Comparison of ENCODE assay signal across 9 mouse cellular contexts in genomic region chr11:59176475-59176874, GRCm38 (mm10). TPM values are rescaled to one million over a fixed set of nuclear protein-coding genes. Genes with fewer than 3 reads are reported as not detected.
DNase-seq lines count a peak whose midpoint lies in the region; ATAC-seq and TF ChIP-seq lines count a peak whose summit lies in the region.
"Had no signal": no experiment of that assay in that cellular context is flagged by ENCODE, and none has a peak within 500 bp of the region (broad histone marks: within the 10 kb centered on the region; RNA-seq: fewer than 3 reads in every experiment).

No protein-coding gene starts in this region.

- no peaks in the 10 kb centered on the region for H3K36me3 ChIP-seq in heart, embryonic 16.5 days (ENCODE audit: control insufficient read depth, insufficient read depth)
- no peaks in the 10 kb centered on the region for H3K36me3 ChIP-seq in testis, adult 2 months (ENCODE audit: control insufficient read depth, insufficient read depth, low read length)
- H3K36me3 ChIP-seq in limb, embryonic 11.5 days (ENCODE audit: control insufficient read depth, insufficient read depth, low read length), result no peaks in the 10 kb centered on the region

- no peak for TF ChIP-seq CTCF in testis, adult 2 months (IDR thresholded peaks at IDR 0.05; ENCODE audit: control insufficient read depth, insufficient read depth, insufficient replicate concordance, low read depth, low read length)

- peak overlapping the region; percentile 33; the same call in 1 of the 2 replicates for H3K9ac ChIP-seq in heart, embryonic 16.5 days (ENCODE audit: low read length)
- no peak overlapping the region for H3K9ac ChIP-seq in limb, embryonic 11.5 days (ENCODE audit: low read length)

- peak overlapping the region; percentile 52 for H3K4me2 ChIP-seq in heart, embryonic 16.5 days (ENCODE audit: low read depth, low read length)
- H3K4me2 ChIP-seq in limb, embryonic 11.5 days (ENCODE audit: low read depth, severe bottlenecking), result no peak overlapping the region; the same call in 1 of the 2 replicates

- 3% methylated on average over 48 of the region's 48 CpGs for WGBS in heart, embryonic 16.5 days
- 2% methylated on average over 48 of the region's 48 CpGs for WGBS in limb, embryonic 11.5 days

- H3K4me3 ChIP-seq in heart, embryonic 16.5 days (ENCODE audit: low read length), result peak overlapping the region; percentile 37
- H3K4me3 ChIP-seq in testis, adult 2 months (ENCODE audit: control insufficient read depth, low read depth, low read length), result peak overlapping the region; percentile 25
- H3K4me3 ChIP-seq in limb, embryonic 11.5 days (ENCODE audit: low read depth, low read length), result peak overlapping the region; percentile 6; the same call in 1 of the 2 replicates

- ATAC-seq in heart, embryonic 16.5 days (replicated peaks; ENCODE audit: extremely low read depth, insufficient read depth, low FRiP score), result no peak
- ATAC-seq in limb, embryonic 11.5 days (ENCODE audit: insufficient number of reproducible peaks, low FRiP score, low TSS enrichment, low read depth), result no peak

- peaks cover 11% of the 10 kb centered on the region for H3K4me1 ChIP-seq in heart, embryonic 16.5 days (ENCODE audit: control insufficient read depth, insufficient read depth, low read length)
- H3K4me1 ChIP-seq in testis, adult 2 months (ENCODE audit: control insufficient read depth, insufficient read depth, low read length), result peaks cover 7% of the 10 kb centered on the region
- H3K4me1 ChIP-seq in limb, embryonic 11.5 days (ENCODE audit: control insufficient read depth, insufficient read depth, low read length), result no peaks in the 10 kb centered on the region

- no peaks in the 10 kb centered on the region for H3K9me3 ChIP-seq in heart, embryonic 16.5 days (replicated peaks; ENCODE audit: control insufficient read depth, low read length)
- no peaks in the 10 kb centered on the region for H3K9me3 ChIP-seq in limb, embryonic 11.5 days (ENCODE audit: control insufficient read depth, low read length)

- peak; percentile 53 for TF ChIP-seq POLR2A in testis, adult 2 months (IDR thresholded peaks at IDR 0.05; ENCODE audit: control insufficient read depth, low read depth, low read length)

- no peak overlapping the region for H3K27ac ChIP-seq in heart, embryonic 16.5 days (ENCODE audit: low read length)
- no peak overlapping the region for H3K27ac ChIP-seq in testis, adult 2 months (ENCODE audit: control insufficient read depth, insufficient read depth, low read depth, low read length)
- H3K27ac ChIP-seq in limb, embryonic 11.5 days (replicated peaks; ENCODE audit: low read depth, low read length), result no peak overlapping the region

- no peak for DNase-seq in heart, adult 8-10 months (ENCODE audit: low spot score)
- DNase-seq in testis, postnatal 10 days (ENCODE audit: low spot score), result no peak
- no peak for DNase-seq in limb, embryonic 11.5 days (ENCODE audit: low spot score)
- no peak for DNase-seq in urinary bladder, postnatal 4 days (ENCODE audit: low spot score in 2 of 2)
- no peak for DNase-seq in natural killer cell, adult 2 months (ENCODE audit: low spot score in 2 of 2)
- DNase-seq in urinary bladder, postnatal 14 days (ENCODE audit: low spot score), result no peak
- DNase-seq: kidney, adult 18-20 months had no signal

- peaks cover 43% of the 10 kb centered on the region for H3K27me3 ChIP-seq in heart, embryonic 16.5 days (ENCODE audit: control insufficient read depth, insufficient read depth, low read length)
- H3K27me3 ChIP-seq in testis, adult 2 months (ENCODE audit: control insufficient read depth, insufficient read depth, low read length), result no peaks in the 10 kb centered on the region
- H3K27me3 ChIP-seq in limb, embryonic 11.5 days (ENCODE audit: control insufficient read depth, insufficient read depth, low read length), result peaks cover 44% of the 10 kb centered on the region

RNA-seq across cellular contexts. Expression of gene Gjc2, which starts 6.5 kb away (rescaled TPM):
- polyA plus RNA-seq in heart, embryonic 16.5 days (2015; fragmentation: Nextera tagmentation; extraction: Ambion mirVana), result 0.50 and 0.54 TPM in 2 replicates
- total RNA-seq in heart, adult 8-10 months (2022), result under 1 TPM; 0.62 to 0.82 (median 0.63) TPM
- polyA plus RNA-seq in testis, adult 2 months (2012; rRNA removed), result 2.1 and 2.7 TPM in 2 replicates
- 0.15 and 0.20 TPM in 2 replicates for polyA plus RNA-seq in limb, embryonic 11.5 days (2014; fragmentation: Nextera tagmentation; extraction: Ambion mirVana)

RNA-seq across cellular contexts. Expression of gene Iba57, which starts 12.9 kb away (rescaled TPM):
- 9.5 and 10.4 TPM in 2 replicates for polyA plus RNA-seq in heart, embryonic 16.5 days (2015; fragmentation: Nextera tagmentation; extraction: Ambion mirVana)
- 10 to 100 TPM; 14.8 to 21.8 (median 19.4) TPM for total RNA-seq in heart, adult 8-10 months (2022)
- polyA plus RNA-seq in testis, adult 2 months (2012; rRNA removed), result 9.4 and 10.3 TPM in 2 replicates
- 1.5 and 2.1 TPM in 2 replicates for polyA plus RNA-seq in limb, embryonic 11.5 days (2014; fragmentation: Nextera tagmentation; extraction: Ambion mirVana)

RNA-seq across cellular contexts. Expression of gene Guk1, which starts 15.5 kb away (rescaled TPM):
- polyA plus RNA-seq in heart, embryonic 16.5 days (2015; fragmentation: Nextera tagmentation; extraction: Ambion mirVana), result 130 and 140 TPM in 2 replicates
- total RNA-seq in heart, adult 8-10 months (2022), result 100 to 1,000 TPM; 112 to 142 (median 128) TPM
- polyA plus RNA-seq in testis, adult 2 months (2012; rRNA removed), result 168 and 188 TPM in 2 replicates
- polyA plus RNA-seq in limb, embryonic 11.5 days (2014; fragmentation: Nextera tagmentation; extraction: Ambion mirVana), result 136 and 149 TPM in 2 replicates

RNA-seq across cellular contexts. Expression of gene Mrpl55, which starts 25.8 kb away (rescaled TPM):
- polyA plus RNA-seq in heart, embryonic 16.5 days (2015; fragmentation: Nextera tagmentation; extraction: Ambion mirVana), result 115 and 131 TPM in 2 replicates
- 100 to 1,000 TPM; 100 to 119 (median 114) TPM for total RNA-seq in heart, adult 8-10 months (2022)
- 75.8 and 82.3 TPM in 2 replicates for polyA plus RNA-seq in testis, adult 2 months (2012; rRNA removed)
- 104 and 106 TPM in 2 replicates for polyA plus RNA-seq in limb, embryonic 11.5 days (2014; fragmentation: Nextera tagmentation; extraction: Ambion mirVana)

RNA-seq across cellular contexts. Expression of gene 2310033P09Rik, which starts 31.6 kb away (rescaled TPM):
- 18.8 and 21.0 TPM in 2 replicates for polyA plus RNA-seq in heart, embryonic 16.5 days (2015; fragmentation: Nextera tagmentation; extraction: Ambion mirVana)
- total RNA-seq in heart, adult 8-10 months (2022), result 10 to 100 TPM in 3 of 4 experiments, 1 to 10 TPM in 1; 9.8 to 12.9 (median 10.6) TPM
- polyA plus RNA-seq in testis, adult 2 months (2012; rRNA removed), result 11.1 and 13.3 TPM in 2 replicates
- 41.7 and 41.8 TPM in 2 replicates for polyA plus RNA-seq in limb, embryonic 11.5 days (2014; fragmentation: Nextera tagmentation; extraction: Ambion mirVana)
